Mouse (Mus musculus) heart, postnatal 36 days (tissue): ENCODE measurements around the gene Nepn. TPM values are rescaled to one million over a fixed set of nuclear protein-coding genes. Genes with fewer than 3 reads are reported as not detected.

Source experiments
- DNase-seq, 2 experiments: peaks; one replicate each; pipeline ENCODE4 v3.0.0; 2021 to 2022
- intact Hi-C: fragments of 180-260 bp; cut with DNase I; formaldehyde crosslinking; loops from one replicate; pipeline ENCODE4 v1.15.1; 2025
- total RNA-seq, 2 experiments: library from RNA; stranded (reverse); gene quantifications; 2 replicates each; pipeline ENCODE4 v1.2.3; 2021

Nepn gene
- total RNA-seq, 2 experiments from 2014 or later = 0.53 to 0.65 TPM

DNA sequence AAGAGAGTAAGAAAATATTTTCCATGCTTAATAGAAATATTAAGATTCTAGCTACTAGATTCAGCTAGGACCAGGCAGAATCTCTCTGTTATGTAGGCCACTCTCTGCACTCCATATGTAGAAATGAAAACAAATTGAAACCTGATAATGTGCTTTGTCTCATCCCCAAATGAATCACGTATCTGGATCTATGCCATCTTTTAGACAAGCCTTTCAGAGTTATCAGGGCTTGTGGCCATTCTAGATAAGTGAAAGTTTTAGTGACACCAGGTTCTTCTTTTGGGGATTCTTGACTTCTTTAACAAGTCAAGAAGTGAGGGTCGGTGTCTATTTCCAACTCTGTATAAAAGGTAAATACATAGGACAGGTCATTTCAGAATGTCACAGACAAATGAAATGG lies 9.9 kb downstream of the Nepn start:
- DNase-seq = no peak
- intact Hi-C loops = no loop called here

DNA sequence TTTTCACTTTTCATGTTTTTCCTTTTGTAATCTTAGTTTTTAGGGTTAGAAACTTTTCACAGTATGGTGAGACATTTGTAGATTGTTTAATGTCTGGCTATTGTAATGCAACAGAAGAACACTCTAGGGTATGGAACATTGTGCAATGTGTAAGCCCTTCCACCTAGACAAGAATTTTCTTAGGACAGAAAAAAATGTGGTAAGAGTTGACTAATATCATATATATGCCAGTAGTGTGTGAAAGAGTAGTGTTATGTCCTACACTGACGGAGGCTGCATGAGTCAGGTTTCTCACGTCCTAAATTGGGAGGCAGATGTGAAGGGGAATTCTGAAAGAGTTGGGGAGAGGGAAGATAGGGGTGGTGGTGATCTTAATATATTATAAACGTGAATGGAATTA lies 10.9 kb downstream of the Nepn start:
- intact Hi-C loops = no loop called here
- DNase-seq = no peak

DNA sequence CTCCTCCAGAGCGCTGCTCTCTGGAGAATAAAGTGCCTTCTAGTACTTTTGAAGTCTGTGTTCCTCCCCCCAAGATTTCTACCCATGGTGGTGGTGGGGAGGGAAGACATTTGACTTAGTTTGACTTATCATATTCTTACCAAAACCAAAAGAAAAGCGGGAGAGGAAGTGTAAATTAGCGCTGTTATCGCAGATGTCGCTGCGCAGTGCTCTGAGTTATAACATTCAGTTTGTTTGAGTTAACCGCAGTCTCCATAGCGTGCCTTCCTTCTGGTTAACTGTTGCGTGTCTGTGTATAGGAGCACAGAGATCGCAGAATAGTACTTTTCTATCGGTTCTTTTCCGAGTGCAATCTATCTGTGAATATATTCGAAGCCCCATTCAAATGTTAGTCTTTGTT lies 16.4 kb downstream of the Nepn start:
- DNase-seq = no peak
- intact Hi-C loops = no loop called here

DNA sequence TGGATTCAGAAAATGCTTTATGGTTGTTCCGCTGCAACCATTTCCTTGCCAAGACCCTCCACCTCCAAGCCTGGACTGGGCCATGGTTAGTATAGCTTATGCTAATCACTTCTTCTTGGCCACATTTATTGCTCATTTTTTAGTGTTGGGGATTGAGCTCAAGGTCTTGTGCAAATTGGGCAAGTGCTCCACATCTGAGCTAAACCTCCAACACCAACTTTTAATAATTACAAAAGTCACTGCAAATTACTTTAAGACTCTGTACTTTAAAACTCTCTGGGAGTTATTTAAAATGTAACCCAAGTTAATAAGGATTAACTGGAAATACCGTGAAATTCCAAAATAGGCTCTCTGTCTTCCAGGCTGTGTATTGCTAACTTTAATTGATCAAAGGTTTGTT lies 18.8 kb downstream of the Nepn start:
- no peak for DNase-seq
- intact Hi-C loops = no loop called here

DNA sequence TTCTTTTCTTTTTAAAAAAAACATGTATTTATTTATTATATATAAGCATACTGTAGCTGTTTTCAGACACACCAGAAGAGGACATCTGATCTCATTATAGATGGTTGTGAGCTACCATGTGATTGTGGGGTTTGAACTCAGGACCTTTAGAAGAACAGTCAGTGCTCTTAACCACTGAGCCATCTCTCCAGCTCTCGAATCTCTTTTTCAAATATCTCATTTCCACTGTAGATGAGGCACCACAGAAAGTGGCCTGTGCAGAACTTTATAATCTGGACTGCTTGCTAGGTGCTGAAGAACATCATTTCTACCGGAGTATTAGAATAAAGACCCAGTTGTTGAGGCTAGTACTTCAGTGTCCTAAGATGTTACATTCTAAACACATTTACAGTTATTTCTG lies 26.2 kb downstream of the Nepn start:
- intact Hi-C loops = no loop called here
- DNase-seq = no peak

DNA sequence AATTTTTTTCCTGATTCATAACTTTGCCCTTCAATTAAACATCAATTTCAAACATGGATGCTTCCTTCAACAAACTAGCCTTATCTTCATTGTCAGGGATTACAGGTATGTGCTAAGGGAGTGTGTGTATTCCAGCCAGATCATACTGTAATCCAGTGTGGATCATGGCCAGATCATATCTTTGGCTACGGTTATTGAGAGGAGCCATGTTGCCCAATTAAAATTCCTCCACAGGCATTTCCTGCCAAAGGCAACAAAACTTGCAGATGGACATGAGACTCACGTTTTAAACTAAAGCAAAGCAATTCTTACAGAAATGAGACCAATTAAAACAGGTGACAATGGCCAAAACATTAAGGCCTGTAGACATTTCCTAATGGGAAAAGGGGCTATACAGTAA lies 27.7 kb downstream of the Nepn start:
- DNase-seq = no peak

DNA sequence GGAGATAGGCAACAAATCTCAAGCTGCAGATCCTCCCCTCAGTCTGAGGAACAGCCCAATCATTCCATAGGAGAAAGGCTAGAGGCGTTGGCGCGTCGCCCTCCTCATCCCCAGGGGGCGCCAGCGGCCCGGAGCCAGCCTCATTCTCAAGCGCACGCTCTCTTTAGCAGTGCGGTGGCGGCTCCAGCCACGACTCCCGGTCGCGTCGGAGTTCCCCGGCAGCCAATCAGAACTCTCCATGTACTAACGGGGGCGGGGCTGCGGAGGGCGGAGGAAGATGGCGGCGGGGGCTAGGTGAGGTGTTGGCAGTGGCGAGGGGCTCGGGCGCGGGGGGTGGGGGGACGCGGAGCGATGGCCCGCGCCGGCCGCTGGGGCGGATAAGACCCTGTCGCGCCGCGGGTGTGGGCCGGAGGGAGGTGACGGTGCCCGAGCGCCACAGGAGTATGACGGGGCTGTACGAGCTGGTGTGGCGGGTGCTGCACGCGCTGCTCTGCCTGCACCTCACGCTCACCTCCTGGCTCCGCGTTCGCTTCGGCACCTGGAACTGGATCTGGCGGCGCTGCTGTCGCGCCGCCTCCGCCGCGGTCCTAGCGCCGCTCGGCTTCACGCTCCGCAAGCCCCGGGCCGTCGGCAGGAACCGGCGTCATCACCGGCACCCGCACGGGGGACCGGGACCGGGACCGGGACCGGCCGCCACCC lies 28.7 kb downstream of the Nepn start, which contains the start of gene Nus1:
Gene Nus1 (plus strand): TSS at position 249 of the 699 bp plus-strand sequence.
- intact Hi-C loops = loop anchor here (2.0 kb wide), 1 partner anchor 29 kb away; the partner anchor contains the start of gene Nepn
- peak; percentile 94 to 95 for DNase-seq

More for the DNA sequence above, 27.7 kb downstream of the Nepn start:
- intact Hi-C loops = loop anchor here (2.0 kb wide), 1 partner anchor 28 kb away; the partner anchor contains the start of gene Nepn

DNA sequence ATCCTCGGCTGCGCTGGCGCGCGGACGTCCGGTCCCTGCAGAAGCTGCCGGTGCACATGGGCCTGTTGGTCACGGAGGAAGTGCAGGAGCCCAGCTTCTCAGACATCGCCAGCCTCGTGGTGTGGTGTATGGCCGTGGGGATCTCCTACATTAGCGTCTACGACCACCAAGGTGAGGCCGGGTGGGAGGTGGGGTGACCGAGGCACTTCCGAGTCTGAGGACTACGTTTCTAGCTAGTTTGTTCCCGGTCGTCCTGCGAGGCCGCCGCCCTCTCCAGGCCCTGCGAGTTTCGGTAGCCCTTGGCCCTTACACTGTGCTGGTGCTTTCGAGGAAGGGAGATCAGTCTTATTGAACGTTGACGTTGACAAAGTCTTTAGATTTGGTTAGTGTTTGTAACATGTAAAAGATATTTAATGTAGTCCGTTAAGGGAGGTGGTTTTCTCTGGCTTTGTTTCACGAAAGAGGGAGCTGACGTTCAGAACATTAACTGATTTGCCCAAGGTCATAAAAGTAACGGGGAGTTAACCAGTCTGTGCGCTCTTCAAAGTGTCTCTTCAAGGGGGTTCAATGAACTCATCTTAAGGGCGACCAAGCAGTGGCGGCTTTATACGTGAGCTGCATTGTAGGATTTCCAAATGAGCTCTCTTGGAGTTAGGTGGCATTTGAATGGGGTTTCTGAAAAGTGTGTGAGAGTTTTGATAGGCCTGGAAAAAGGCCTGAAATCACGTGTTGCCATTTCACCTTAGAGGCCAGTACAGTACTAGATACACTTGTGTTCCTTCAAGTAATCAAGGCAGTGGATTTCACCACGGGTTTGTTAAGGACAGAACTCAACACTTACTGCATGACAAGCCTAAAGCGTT lies 29.5 kb downstream of the Nepn start:
- intact Hi-C loops = loop anchor here (2.0 kb wide), 2 partner anchors 29 to 35 kb away; partner anchors contain the start of genes Gopc and Nepn
- DNase-seq = no peak

DNA sequence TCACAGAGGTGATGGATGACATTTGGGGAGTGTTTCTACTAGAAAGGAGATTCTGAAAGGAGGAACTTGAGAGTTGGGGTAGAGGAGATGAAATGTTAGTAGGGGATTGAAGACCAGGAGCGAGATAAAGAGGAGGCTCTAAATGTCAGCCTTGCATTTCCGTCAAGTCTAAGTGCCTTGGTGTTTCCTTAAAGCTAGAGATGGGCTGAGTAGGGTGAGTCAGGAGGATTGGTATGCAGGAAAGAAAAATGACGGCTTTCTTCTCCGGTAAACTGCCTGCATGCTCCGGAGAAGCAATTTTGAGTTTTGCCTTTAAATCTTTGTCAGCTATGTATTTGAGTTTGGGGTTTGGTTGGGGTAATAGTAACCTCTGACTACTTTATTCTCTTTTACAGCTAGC lies 30.2 kb downstream of the Nepn start:
- no peak for DNase-seq
- intact Hi-C loops = loop anchor here (2.0 kb wide), 1 partner anchor 36 kb away; the partner anchor contains the start of gene Gopc

DNA sequence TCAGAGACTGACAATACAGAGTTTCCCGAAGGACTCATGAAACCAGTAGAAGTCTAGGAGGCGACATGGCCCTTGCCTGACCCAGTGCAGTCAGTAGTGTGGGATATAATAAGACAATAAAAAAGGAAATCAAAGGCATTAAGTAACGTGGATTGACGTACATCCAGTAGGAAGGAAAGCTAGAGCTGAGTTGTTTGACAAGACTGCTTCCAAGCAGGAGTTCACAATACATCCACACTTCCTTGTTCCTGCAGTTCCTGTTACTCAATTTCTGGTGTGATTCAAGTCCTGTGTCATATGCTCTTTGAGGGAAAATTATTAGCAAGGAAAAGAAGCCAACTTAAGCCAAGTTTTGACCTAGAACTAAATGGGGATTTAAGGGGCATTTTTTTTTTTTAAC lies 30.6 kb downstream of the Nepn start:
- DNase-seq = no peak
- intact Hi-C loops = loop anchor here (2.0 kb wide), 1 partner anchor 37 kb away; the partner anchor contains the start of gene Gopc

DNA sequence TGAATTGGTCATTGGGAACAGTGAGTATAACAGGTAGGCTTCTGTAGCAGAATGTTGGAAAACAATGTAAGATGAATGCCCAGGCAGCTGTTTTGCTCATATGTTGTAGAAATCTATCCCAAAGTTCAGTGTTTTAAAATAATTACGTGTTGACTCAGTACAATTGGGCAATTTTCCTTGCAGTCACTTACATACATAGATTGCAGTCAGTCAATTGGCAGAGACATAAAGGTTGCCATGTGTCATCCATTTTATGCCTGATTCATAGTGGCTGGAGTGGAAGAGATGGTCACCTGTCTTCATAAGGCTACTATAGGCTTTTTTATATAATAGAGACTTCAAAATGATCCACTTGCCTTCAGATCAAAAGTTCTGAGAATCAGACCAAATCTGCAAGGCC lies 31.8 kb downstream of the Nepn start:
- intact Hi-C loops = no loop called here
- no peak for DNase-seq

DNA sequence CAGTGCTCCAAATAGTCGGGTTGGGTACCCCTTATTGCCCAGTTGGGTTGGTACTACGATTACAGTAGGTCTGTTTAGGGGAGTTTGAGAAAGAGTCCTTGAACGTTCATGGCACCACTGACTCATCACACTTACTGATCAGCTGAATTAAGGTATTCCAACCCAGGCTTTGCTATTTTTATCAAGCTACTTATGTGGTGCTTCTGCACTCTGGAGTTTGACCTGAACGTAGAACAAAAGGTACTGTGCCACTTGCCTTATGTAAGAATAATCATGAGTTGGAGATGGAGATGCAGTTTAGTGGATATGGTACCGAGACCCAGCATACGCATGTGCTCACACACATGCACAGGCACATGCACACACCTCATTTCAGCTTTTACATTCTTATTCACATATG lies 32.9 kb downstream of the Nepn start:
- no peak for DNase-seq
- intact Hi-C loops = no loop called here

DNA sequence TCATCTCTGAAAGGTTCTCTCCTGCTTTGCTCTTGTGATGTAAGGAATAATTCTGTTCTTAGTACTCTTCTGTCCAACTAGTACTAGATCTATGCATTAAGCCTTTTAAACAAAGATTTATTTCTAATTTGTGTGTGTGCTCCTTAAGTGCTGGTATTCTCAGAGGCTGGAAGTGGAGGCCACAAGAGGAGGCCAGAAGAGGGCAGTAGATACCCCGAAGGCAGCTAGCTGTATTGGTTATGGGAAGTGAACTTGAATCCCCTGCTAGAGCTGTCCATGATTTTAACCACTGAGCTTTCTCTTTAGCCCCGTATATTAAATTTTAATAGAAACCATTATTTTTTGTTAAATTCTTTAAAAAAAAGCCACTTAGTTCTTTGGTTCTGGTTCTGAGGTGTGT lies 34.3 kb downstream of the Nepn start:
- no peak for DNase-seq

DNA sequence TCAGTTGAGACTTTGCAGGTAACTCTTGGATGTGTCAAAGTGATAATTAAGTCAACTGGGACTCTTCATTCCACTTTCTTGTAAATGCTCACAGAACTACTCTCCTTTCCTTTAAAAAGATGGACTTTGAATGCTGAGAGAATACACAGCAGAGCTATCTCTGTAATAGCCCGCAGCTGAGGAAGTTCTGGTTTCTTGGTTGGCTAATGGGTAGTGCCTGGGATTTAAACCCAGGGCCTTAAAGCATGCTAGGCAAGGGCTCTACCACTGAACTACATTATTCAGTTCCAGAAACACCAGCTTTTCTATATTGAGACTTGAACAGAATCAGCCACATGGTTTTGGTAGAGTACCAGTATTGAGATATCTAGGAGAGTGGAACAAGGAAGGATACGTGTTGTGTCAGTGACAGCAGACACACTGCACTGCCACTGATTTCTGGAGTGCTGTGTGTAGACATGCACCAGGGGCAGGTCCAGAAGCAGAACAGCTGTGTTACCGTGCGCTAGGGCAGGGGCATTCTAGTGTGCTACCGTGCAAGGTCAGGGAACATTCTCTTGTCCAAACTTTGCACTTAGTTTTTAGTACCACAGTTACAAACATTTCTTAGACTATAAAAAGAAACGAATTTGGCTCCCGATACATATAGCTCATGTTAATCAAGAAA lies 37.7 kb downstream of the Nepn start:
- intact Hi-C loops = no loop called here

More for the DNA sequence above, 34.3 kb downstream of the Nepn start:
- intact Hi-C loops = no loop called here

DNA sequence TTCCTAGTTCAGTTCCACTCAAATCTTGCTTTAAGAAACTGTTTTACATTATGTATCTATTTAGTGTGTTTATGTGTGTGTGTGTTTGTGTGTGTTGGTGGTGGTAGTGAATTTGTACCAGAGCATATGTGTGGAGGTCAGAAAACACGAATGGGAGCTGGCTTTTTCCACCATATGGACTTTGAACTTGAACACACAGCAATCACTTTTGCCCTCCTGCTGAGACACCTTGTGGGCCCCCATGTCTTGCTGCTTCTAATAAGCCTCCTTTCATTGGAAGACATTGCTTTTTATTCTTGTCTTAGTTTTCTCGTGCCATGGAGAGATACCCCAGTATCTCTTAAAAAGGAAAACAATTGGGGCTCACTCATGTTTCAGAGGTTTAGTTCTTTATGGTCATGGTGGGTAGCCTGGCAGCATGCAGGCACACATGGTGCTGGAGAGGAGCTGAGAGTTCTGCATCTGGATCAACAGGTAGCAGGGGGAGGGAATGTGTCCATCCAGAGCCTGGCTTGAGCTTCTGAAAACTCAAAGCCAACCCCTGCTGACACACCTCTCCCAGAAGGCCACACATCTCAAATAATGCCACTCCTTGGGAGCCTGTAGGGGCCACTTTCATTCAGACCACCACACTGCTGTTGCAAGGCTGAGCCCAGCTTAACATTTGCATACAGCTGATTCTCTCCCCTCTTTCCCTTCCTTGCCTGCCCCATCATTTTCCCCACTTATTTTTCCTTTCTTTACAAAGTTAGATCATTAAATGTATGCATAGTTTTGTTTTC lies 39.1 kb downstream of the Nepn start:
- no peak for DNase-seq
- intact Hi-C loops = no loop called here

More for the DNA sequence above, 37.7 kb downstream of the Nepn start:
- DNase-seq = no peak

DNA sequence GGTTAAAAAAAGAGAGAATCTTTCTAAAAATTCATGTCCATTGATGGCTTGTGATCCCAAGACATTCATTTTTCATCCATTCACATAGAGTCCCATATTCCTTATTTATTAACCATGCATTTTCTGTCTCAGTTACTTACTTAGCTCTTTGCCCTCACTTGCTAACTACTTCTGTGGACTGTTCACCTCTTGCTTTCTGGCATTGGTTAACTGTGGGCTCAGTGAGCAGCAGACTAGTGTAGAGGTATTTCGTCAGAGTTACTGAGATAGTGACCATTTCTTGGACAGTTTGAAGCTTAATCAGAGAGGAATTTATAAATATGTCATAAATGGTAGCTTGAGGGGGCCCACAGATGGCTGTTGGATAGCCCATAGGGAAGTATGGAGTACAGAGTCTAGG lies 42.2 kb downstream of the Nepn start:
- intact Hi-C loops = no loop called here
- DNase-seq = no peak

DNA sequence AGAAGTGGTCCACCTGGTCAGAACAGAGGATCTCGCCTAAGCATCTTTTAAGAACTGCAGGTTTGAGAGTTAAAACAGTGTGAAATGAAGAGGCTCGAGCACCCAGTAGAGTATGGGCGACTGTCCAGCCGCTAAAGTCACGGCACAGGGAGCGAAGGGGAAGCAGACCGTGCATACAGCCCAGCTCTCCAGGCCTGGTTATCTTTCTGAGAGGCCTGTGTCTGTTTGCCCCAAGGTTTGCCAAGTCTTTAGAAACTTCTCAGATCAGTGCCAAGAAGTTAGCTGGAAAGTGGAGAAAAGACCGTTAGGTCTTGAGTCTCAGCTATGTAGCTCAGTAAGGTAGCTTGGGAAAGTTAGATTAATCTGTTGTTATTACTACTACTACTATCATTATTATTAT lies 46.1 kb downstream of the Nepn start:
- no peak for DNase-seq
- intact Hi-C loops = no loop called here
